Mouse (Mus musculus) heart, postnatal 10 days (tissue): ENCODE data around the gene Arhgap40. TPM values are rescaled to one million over a fixed set of nuclear protein-coding genes. Genes with fewer than 3 reads are reported as not detected.
A peak's percentile ranks its signal among the peaks of the same experiment; 100 is the strongest.

Experiments
- DNase-seq, 2 experiments: peaks; one replicate each; pipeline ENCODE4 v3.0.0; 2021
- intact Hi-C: fragments of 180-260 bp; cut with DNase I; formaldehyde crosslinking; loops from one replicate; pipeline ENCODE4 v1.15.1; 2025
- total RNA-seq, 2 experiments: library from RNA; stranded (reverse); gene quantifications; 2 replicates each; pipeline ENCODE4 v1.2.3; 2021

The Arhgap40 gene
- total RNA-seq, 2 experiments from 2014 or later, result not detected

GRCm38 (mm10) chr2:158546751-158547150, 34.2 kb downstream of the Arhgap40 start:
- intact Hi-C loops, result no loop called here
- peak; percentile 59 to 81 for DNase-seq

DNA sequence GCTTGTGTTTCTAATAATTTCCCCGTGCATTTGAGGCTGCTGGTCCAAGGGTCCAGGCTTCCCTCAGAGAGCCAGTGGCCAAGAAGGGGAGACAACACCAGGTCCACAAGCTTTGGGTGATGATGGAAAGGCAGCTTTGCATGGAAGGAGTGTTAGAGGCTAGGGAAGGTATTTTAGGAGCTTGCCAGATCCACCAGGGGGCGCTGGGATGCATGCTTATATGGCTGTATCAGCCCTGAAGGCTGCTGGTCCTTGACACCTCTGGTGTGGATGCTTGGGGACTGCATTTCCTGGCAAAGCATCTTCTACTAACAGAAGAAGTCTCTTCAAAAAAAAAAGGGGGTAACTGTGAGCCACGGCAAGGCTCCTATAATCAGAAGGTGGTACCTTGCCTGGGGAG, 37.5 kb downstream of the Arhgap40 start:
- intact Hi-C loops, result loop anchor here (2.0 to 5.0 kb wide), 3 partner anchors 91 to 312 kb away; no protein-coding TSS in a partner anchor

GRCm38 (mm10) chr2:158554366-158554765, 41.8 kb downstream of the Arhgap40 start:
- intact Hi-C loops, result loop anchor here (5.0 kb wide), 2 partner anchors 193 to 308 kb away; no protein-coding TSS in a partner anchor
- no peak for DNase-seq

More for the DNA sequence above, 37.5 kb downstream of the Arhgap40 start:
- DNase-seq, result peak; percentile 70 to 87

DNA sequence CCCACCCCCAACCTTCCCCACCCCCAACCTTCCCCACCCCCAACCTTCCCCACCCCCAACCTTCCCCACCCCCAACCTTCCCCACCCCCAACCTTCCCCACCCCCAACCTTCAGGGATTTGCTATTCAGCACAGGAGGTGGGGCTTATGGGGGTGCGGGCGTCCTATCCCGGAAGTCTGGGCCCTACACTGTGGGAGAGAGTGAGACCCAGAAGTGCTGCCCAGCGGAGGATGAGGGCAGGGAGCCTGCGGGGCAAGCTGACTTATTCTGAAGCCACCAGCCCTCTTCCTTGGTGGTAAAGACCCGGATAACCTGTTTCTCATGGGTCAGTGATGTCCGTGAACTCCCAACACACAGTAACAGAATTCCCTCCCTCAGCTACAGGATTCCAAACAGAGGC, 42.7 kb downstream of the Arhgap40 start:
- DNase-seq, result peak; percentile 19 to 25

GRCm38 (mm10) chr2:158555812-158556211, 43.2 kb downstream of the Arhgap40 start:
- intact Hi-C loops, result no loop called here
- DNase-seq, result peak in 1 of 2 experiments; percentile 12

More for the DNA sequence above, 42.7 kb downstream of the Arhgap40 start:
- intact Hi-C loops, result no loop called here

GRCm38 (mm10) chr2:158556225-158556624, 43.6 kb downstream of the Arhgap40 start:
- peak; percentile 63 to 81 for DNase-seq

DNA sequence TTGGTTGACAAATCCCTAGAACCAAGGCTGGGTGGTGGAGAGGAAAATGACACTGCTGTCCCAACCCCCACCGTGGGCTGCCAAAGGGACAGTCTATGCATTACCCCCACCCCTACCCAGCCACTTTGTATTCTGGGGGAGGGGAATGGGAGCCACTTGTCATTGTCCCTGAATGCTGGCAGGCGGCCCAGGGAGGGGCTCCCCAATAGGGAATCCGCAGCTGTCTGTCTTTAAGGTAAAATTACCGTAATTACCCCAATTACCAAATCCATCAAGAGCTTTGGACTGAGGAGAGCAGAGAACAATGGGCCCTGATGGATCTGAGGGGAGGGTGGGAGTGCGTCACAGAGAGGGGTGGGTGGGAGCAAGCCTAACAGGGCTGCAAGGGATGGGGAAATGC, 44.2 kb downstream of the Arhgap40 start:
- no peak for DNase-seq
- intact Hi-C loops, result no loop called here

More at GRCm38 (mm10) chr2:158556225-158556624, 43.6 kb downstream of the Arhgap40 start:
- intact Hi-C loops, result no loop called here

DNA sequence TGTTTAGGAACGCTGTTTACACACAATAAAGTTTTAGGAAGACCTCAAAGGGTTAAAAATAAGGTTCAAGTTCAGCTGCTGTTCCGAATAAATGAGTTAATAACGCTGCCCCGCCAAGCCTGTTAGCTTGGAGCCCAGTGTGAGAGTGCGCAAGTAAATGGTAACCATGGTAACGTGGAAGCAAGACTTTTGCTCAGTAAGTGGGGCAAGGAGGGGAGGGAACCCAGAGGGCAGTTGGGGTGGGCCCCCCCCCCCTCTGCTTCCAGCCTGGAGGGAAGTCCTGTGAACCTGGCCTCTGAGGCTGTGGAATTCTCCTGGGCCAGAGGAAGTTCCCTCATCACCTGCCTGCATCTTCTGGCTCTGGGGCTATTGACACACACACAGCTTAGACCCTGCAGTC, 47.3 kb downstream of the Arhgap40 start:
- no peak for DNase-seq
- intact Hi-C loops, result no loop called here

DNA sequence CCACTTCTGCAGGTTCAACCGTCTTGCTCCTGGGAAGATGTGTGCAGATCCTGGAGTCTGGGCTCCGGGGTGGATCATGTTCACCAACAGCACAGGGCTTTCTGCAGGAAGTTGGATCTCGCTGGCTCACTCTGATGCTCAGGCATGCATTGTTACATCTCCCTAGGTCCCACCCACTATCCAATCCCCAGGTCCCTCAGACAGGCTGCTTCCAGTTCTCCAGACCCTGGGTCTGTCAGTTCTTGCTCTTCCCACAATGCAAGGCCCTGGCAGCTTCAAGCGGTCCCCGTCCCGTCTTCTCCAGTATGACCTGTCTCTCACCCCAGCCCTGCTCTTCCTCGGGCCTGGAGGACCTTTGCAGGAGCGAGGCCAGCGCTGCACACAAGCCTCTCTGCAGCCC, 48.2 kb downstream of the Arhgap40 start:
- DNase-seq, result no peak
- intact Hi-C loops, result no loop called here

DNA sequence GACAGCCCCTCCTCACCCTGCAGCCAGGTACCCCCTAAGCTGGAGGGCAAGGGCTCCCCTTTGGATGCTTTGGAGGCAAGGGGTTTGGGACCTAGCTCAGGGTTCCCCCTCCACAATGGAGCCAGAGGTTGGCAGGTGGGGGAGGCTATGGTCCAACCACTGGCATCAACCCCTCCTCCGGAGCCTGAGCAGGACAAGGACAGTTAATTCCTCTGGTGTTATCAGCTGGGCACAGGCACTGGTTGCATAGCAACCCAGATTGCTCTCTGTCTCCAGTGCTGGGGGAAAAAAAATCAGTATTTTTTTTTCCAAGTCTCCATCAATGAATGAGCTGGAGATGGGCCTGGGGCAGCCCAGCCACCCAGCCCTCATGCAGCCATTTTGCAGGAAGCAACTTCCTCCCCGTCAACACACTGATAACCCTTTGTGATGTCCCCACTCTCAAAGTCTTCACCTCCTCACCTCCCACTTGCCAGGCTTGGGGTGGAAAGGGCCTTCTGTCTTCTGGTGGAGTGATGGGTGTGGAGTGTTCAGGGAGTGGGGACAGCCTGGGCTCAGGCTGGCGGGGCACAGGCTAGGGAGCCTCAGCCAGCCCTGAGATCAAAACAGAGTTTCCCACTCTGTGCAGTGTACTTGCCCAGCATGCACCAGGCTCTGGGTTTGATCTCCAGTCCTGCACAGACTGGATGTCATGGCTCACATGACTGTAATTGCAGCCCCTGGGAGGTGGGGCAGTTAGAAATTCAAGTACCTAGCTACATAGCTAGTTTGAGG, 49.0 kb downstream of the Arhgap40 start:
- intact Hi-C loops, result no loop called here
- DNase-seq, result no peak

- DNase-seq, result peak; percentile 70 to 76
- intact Hi-C loops, result no loop called here
Observed at GRCm38 (mm10) chr2:158570421-158571081, 58.0 kb downstream of the Arhgap40 start.

DNA sequence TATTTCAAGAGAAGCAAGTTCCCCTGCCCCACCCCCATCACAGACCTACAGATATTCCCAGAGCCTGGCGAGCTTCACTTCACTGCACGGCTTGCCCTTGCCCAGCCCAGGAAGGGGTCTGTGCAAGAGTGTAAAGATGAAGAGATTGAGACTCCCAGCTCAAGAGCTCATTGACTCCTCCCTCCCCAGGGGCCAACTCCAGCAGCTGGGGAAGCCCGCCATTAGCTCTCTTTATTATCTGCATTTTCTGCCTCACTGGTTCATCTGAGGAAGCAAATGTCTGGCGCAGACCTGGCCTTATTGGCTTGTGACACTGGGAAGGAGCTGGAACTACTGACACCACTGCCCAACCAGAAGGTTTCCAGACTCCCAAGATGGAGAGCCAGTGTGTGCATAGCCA, 67.4 kb downstream of the Arhgap40 start:
- intact Hi-C loops, result no loop called here
- DNase-seq, result no peak

DNA sequence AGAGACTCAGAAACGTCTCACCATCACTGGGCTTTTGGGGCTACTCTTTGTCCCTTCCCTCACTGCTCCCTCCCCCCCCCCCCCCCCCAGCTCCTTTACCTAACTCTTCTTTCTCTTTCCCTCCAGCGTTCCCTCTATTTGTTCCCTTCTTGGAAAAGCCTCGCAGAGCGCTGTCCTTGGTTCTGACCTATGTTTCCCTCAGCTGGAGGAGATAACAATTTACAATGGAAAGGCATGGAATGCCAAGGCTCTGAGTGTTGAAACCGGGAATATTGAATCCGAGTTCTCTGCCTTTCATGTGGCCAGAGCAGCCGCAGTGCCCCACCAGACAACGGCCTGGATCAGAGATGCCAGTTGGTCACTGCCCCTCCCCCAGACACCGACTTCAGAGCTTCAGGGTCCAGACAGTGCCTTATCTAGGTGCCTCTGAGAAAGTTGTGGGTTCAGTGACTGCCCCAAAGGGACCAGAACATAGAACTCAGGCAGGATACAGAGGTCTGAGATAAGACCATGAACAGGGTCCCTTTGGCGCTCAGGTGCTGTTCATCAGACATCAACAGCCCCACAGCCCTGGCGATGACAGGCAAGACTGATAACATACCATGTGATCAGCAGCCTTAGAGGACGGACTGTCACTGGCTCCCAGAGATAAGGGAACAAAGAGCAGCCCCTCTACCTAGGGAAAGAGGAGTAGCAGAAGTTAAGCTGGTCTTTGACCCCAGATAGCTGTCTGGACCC, 72.2 kb downstream of the Arhgap40 start:
- peak; percentile 51 to 65 for DNase-seq
- intact Hi-C loops, result no loop called here

- intact Hi-C loops, result no loop called here
- no peak for DNase-seq
Observed at GRCm38 (mm10) chr2:158588524-158589271, 76.1 kb downstream of the Arhgap40 start.

GRCm38 (mm10) chr2:158590495-158590894, 77.9 kb downstream of the Arhgap40 start:
- intact Hi-C loops, result no loop called here
- no peak for DNase-seq

DNA sequence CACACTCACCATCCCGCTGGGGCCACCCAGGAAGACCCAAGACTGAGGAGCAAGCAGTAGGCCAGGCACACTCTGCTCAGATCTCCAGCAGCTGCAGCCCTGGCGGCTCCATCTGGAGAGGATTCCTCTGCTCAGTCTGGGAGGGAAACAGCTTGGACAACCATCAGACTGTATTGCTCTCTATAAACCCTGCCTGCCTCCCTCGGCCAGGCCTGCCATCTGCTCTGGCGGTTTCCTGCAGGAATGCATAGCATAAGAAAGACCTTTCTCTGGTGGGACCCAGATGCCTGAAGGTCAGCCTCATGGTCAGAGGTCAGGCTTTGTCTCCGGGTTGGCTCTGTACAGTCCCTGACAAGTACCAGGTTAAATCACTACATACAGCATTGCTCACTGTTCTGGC, 78.7 kb downstream of the Arhgap40 start:
- intact Hi-C loops, result no loop called here

DNA sequence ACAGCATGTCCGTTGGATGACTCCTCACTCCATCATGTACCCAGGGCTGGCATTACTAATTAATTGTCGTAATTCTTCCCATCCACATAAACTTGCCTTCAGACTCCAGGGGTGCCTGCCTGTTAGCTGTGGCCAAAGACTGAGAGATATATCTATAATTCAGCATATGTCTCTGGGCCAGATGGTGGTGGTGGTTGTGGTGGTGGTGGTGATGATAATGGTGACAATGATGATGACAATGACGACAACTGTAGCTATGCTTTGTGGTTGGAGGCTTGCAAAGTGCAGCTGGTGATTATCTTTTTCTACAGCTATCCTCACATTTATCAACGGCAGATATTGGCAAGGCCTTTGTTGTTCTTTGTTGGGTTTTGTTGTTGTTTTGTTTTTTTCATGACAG, 80.8 kb downstream of the Arhgap40 start:
- intact Hi-C loops, result no loop called here
- DNase-seq, result no peak

More for the DNA sequence above, 78.7 kb downstream of the Arhgap40 start:
- DNase-seq, result no peak

GRCm38 (mm10) chr2:158595103-158595502, 82.5 kb downstream of the Arhgap40 start:
- DNase-seq, result no peak
- intact Hi-C loops, result no loop called here

DNA sequence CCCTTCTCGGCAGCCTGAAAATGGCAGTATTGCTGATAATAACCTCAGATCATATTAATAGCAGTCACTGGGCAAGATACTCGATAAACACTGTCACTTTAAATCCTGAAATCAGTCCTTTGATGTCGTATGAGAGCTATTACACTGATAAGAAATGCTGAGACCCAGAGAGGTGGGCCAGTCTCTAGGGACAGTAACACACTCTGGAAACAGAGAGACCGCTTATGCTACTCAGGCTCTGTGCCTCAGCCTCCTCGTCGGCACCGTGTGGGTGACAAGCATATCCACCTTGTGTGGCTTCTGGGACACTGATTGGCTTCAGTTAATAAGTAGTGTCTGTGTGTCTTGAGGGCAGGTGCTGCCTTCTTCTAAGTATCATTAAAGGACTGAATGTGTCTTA, 83.0 kb downstream of the Arhgap40 start:
- intact Hi-C loops, result no loop called here
- DNase-seq, result no peak

DNA sequence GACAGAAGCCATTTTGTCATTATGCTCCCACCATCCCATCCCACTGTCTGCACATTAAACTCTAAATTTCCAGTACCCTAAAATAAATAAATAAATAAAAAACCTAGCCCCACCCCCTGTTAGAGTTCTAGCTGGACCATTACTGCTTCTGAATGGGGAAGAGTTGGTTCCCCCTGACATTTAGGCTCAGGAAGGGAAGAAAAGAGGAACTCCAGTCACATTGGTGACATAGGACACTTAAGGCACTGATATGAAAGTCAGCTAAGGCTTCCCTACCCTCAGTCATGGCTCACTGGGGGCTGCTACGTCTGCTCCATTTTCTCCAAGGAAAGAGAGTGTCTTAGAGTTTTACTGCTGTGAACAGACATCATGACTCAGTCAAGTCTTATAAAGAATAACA, 84.2 kb downstream of the Arhgap40 start:
- DNase-seq, result no peak
- intact Hi-C loops, result no loop called here
